Mouse (Mus musculus) heart, embryonic 10.5 days (tissue): Measurements from ENCODE around the gene Ttc8. TPM values are rescaled to one million over a fixed set of nuclear protein-coding genes. Genes with fewer than 3 reads are reported as not detected.

Experiments used
- DNase-seq: peaks from one replicate; pipeline ENCODE4 v3.0.0-alpha.2; 2017; ENCODE audit warnings: low spot score
- H3K27ac ChIP-seq: fragments of 300-500 bp; sonication (generic); 2 replicates; pipeline ENCODE4 v1.5.1; 2016; ENCODE audit warnings: mild to moderate bottlenecking
- H3K27me3 ChIP-seq: fragments of 300-500 bp; sonication (generic); 2 replicates; pipeline ENCODE4 v1.6.1; 2016; ENCODE audit warnings: mild to moderate bottlenecking; ENCODE audit not compliant: poor library complexity, insufficient read depth, severe bottlenecking
- H3K36me3 ChIP-seq: fragments of 300-500 bp; sonication (generic); 2 replicates; pipeline ENCODE4 v1.6.1; 2016; ENCODE audit warnings: mild to moderate bottlenecking, moderate library complexity
- H3K4me1 ChIP-seq: fragments of 300-500 bp; sonication (generic); 2 replicates; pipeline ENCODE4 v1.6.1; 2016; ENCODE audit warnings: mild to moderate bottlenecking
- H3K4me3 ChIP-seq: fragments of 300-500 bp; sonication (generic); 2 replicates; pipeline ENCODE4 v1.5.1; 2016; ENCODE audit warnings: mild to moderate bottlenecking, moderate library complexity
- H3K9me3 ChIP-seq: fragments of 300-500 bp; sonication (generic); 2 replicates; pipeline ENCODE4 v1.6.1; 2016; ENCODE audit warnings: mild to moderate bottlenecking, moderate library complexity
- WGBS: fragments of 180-500 bp; shearing (Covaris S2); methylation state at CpG from one replicate; pipeline ENCODE4 v1.1.7; 2016; 5-methylcytosine and 5-hydroxymethylcytosine counted together
- polyA plus RNA-seq: library from polyadenylated mRNA; unstranded; fragments of >200 nt; fragmentation: Nextera tagmentation; extraction: Ambion mirVana; gene quantifications from 2 replicates; pipeline ENCODE4 v1.2.1, GENCODE M21; 2016

Gene Ttc8
- polyA plus RNA-seq = 17.4 and 23.5 TPM in 2 replicates

GRCm38 (mm10) chr12:98920194-98920991 lies at the start of gene Ttc8:
Gene Ttc8, plus strand, starts transcription at chr12:98920574.
- Histone ChIP-seq H3K4me1 (peaks cover 8% of the 10 kb centered on the region), H3K4me3 (peak within 1 kb of the TSS; percentile 78), H3K36me3 (no peaks in the 10 kb centered on the region), H3K27me3 (no peaks in the 10 kb centered on the region), H3K9me3 (no peaks in the 10 kb centered on the region), H3K27ac (peak within 1 kb of the TSS; percentile 90)
- peak; percentile 93 for DNase-seq
- under 1% methylated on average over 35 of the region's 35 CpGs for WGBS

GRCm38 (mm10) chr12:98872836-98873235 lies 47.5 kb upstream of the Ttc8 start:
- Histone ChIP-seq H3K27me3 (no peaks in the 10 kb centered on the region), H3K27ac (no peak overlapping the region), H3K36me3 (no peaks in the 10 kb centered on the region), H3K4me1 (no peaks in the 10 kb centered on the region), H3K4me3 (no peak overlapping the region), H3K9me3 (no peaks in the 10 kb centered on the region)
- DNase-seq = no peak
- 92% methylated on average over 10 of the region's 10 CpGs for WGBS

GRCm38 (mm10) chr12:98875216-98875615 lies 45.2 kb upstream of the Ttc8 start:
- WGBS = 62% methylated on average over 2 of the region's 2 CpGs
- H3K36me3 ChIP-seq = no peaks in the 10 kb centered on the region

GRCm38 (mm10) chr12:98878693-98879092 lies 41.7 kb upstream of the Ttc8 start:
- no peak for DNase-seq
- H3K4me3 ChIP-seq = no peak overlapping the region
- 82% methylated on average over 1 of the region's 1 CpGs for WGBS
- no peaks in the 10 kb centered on the region for H3K9me3 ChIP-seq
- H3K4me1 ChIP-seq = no peaks in the 10 kb centered on the region
- no peak overlapping the region for H3K27ac ChIP-seq
- no peaks in the 10 kb centered on the region for H3K27me3 ChIP-seq
- H3K36me3 ChIP-seq = no peaks in the 10 kb centered on the region

More at GRCm38 (mm10) chr12:98875216-98875615, 45.2 kb upstream of the Ttc8 start:
- DNase-seq = no peak
- no peak overlapping the region for H3K4me3 ChIP-seq
- no peaks in the 10 kb centered on the region for H3K27me3 ChIP-seq
- no peak overlapping the region for H3K27ac ChIP-seq
- no peaks in the 10 kb centered on the region for H3K4me1 ChIP-seq
- no peaks in the 10 kb centered on the region for H3K9me3 ChIP-seq

- Histone ChIP-seq H3K4me3 (no peak overlapping the region), H3K4me1 (no peaks in the 10 kb centered on the region), H3K9me3 (no peaks in the 10 kb centered on the region), H3K36me3 (no peaks in the 10 kb centered on the region), H3K27ac (no peak overlapping the region), H3K27me3 (no peaks in the 10 kb centered on the region)
- DNase-seq = no peak
- 77% methylated on average over 5 of the region's 5 CpGs for WGBS
These were observed 38.6 kb upstream of the Ttc8 start for GRCm38 (mm10) chr12:98881796-98882195.

- Histone ChIP-seq H3K4me1 (no peaks in the 10 kb centered on the region), H3K27ac (no peak overlapping the region), H3K9me3 (no peaks in the 10 kb centered on the region), H3K27me3 (no peaks in the 10 kb centered on the region), H3K4me3 (no peak overlapping the region), H3K36me3 (no peaks in the 10 kb centered on the region)
- WGBS = 0% methylated on average over 1 of the region's 1 CpGs
- DNase-seq = no peak
These were observed 35.9 kb upstream of the Ttc8 start for GRCm38 (mm10) chr12:98884515-98884914.

GRCm38 (mm10) chr12:98896761-98897160 lies 23.6 kb upstream of the Ttc8 start:
- H3K4me1 ChIP-seq = no peaks in the 10 kb centered on the region
- H3K4me3 ChIP-seq = no peak overlapping the region
- peaks cover 10% of the 10 kb centered on the region for H3K27me3 ChIP-seq
- no peaks in the 10 kb centered on the region for H3K9me3 ChIP-seq
- no peak overlapping the region for H3K27ac ChIP-seq
- 48% methylated on average over 1 of the region's 1 CpGs for WGBS
- no peaks in the 10 kb centered on the region for H3K36me3 ChIP-seq
- no peak for DNase-seq

GRCm38 (mm10) chr12:98899676-98900075 lies 20.7 kb upstream of the Ttc8 start:
- no peaks in the 10 kb centered on the region for H3K4me1 ChIP-seq
- 76% methylated on average over 6 of the region's 6 CpGs for WGBS
- H3K36me3 ChIP-seq = no peaks in the 10 kb centered on the region
- peaks cover 10% of the 10 kb centered on the region for H3K27me3 ChIP-seq
- H3K27ac ChIP-seq = no peak overlapping the region
- H3K9me3 ChIP-seq = no peaks in the 10 kb centered on the region
- no peak for DNase-seq
- H3K4me3 ChIP-seq = no peak overlapping the region

GRCm38 (mm10) chr12:98900341-98900880 lies 20.0 kb upstream of the Ttc8 start:
- Histone ChIP-seq H3K36me3 (no peaks in the 10 kb centered on the region), H3K4me1 (no peaks in the 10 kb centered on the region), H3K9me3 (no peaks in the 10 kb centered on the region), H3K27ac (peak overlapping the region; percentile 86), H3K4me3 (peak overlapping the region; percentile 92), H3K27me3 (peaks cover 10% of the 10 kb centered on the region)
- 3% methylated on average over 31 of the region's 31 CpGs for WGBS
- peak; percentile 78 for DNase-seq

- H3K36me3 ChIP-seq = no peaks in the 10 kb centered on the region
- WGBS = under 1% methylated on average over 101 of the region's 101 CpGs
- H3K9me3 ChIP-seq = no peaks in the 10 kb centered on the region
- H3K4me3 ChIP-seq = peak within 1 kb of the TSS; percentile 92
- DNase-seq = peak; percentile 93
- H3K27me3 ChIP-seq = peaks cover 10% of the 10 kb centered on the region
- H3K27ac ChIP-seq = peak within 1 kb of the TSS; percentile 86
- no peaks in the 10 kb centered on the region for H3K4me1 ChIP-seq
These were observed 19.2 kb upstream of the Ttc8 start, which contains the start of gene Eml5 for GRCm38 (mm10) chr12:98900881-98901801. Gene Eml5, minus strand, starts transcription at chr12:98901484.

- no peaks in the 10 kb centered on the region for H3K9me3 ChIP-seq
- H3K27ac ChIP-seq = no peak overlapping the region
- H3K4me1 ChIP-seq = no peaks in the 10 kb centered on the region
- 72% methylated on average over 5 of the region's 5 CpGs for whole genome bisulfite sequencing
- no peaks in the 10 kb centered on the region for H3K27me3 ChIP-seq
- H3K36me3 ChIP-seq = no peaks in the 10 kb centered on the region
- H3K4me3 ChIP-seq = no peak overlapping the region
- no peak for DNase-seq
These were observed 14.9 kb upstream of the Ttc8 start for GRCm38 (mm10) chr12:98905466-98905865.

GRCm38 (mm10) chr12:98910096-98910495 lies 10.3 kb upstream of the Ttc8 start:
- H3K4me3 ChIP-seq = no peak overlapping the region
- no peak overlapping the region for H3K27ac ChIP-seq
- WGBS = 62% methylated on average over 9 of the region's 9 CpGs
- DNase-seq = no peak
- no peaks in the 10 kb centered on the region for H3K27me3 ChIP-seq
- H3K4me1 ChIP-seq = no peaks in the 10 kb centered on the region
- no peaks in the 10 kb centered on the region for H3K9me3 ChIP-seq
- no peaks in the 10 kb centered on the region for H3K36me3 ChIP-seq

GRCm38 (mm10) chr12:98931174-98931573 lies 10.8 kb downstream of the Ttc8 start:
- H3K27me3 ChIP-seq = no peaks in the 10 kb centered on the region
- H3K4me1 ChIP-seq = no peaks in the 10 kb centered on the region
- 83% methylated on average over 4 of the region's 4 CpGs for WGBS
- H3K27ac ChIP-seq = no peak overlapping the region
- no peak overlapping the region for H3K4me3 ChIP-seq
- no peak for DNase-seq
- no peaks in the 10 kb centered on the region for H3K9me3 ChIP-seq
- H3K36me3 ChIP-seq = no peaks in the 10 kb centered on the region
